Mouse (Mus musculus): ENCODE measurements at regions not wholly inside any gene's neighbourhood (a gene's known extent, or its start where the extent isn't known, plus 50 kb on each side); places are given as distances from the start of the nearest gene placed in this dataset.

DNA sequence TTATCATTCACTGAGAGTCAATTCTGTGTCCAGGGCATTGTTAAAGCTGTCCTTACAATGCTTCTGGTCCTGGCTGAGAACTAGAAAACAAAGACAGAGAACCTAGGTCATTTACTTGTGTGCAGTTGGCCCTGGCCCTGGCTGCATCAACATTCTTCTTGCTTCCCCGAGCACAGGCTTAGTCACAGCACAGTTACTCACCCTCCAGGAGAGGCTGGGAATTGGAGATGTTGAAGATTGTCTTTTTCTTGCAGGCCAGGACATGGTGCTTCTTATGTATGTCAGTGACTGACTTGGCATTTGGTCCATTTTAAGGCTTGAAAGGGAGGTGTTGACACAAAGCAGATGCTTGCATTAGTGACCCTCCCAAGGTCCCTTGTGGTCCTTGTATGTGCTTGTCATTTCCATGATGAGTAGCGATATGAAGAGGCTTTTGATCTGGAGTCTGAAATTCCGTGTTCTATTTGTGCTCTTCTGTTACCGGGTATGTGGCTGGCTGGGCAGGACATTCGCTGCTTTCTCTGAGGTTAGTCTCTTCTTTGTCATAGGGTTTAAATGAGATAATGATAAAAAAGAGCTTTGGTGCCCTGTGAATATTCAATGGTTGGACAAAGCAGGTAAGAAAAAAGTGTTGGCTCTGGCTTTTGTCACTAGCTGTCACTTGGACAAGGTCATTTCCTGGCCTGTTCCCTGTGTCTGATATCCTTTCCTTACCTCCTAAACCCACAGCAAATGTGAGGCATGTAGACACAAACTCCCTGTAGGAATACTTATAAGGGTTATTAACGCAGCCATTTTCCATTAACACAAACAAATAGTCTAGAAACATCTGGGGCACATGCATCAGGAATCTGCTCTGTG, 285.0 kb upstream of the Gm21798 start:
- H3K9ac ChIP-seq (ENCODE audit: low read depth, poor library complexity, severe bottlenecking), result no peak overlapping the region
- H3K9me3 ChIP-seq (replicated peaks; ENCODE audit: control insufficient read depth, insufficient read depth, low read length, poor library complexity, severe bottlenecking), result no peaks in the 10 kb centered on the region
- no peak overlapping the region for H3K4me3 ChIP-seq (ENCODE audit: low read depth, low read length)
- no peak overlapping the region for H3K27ac ChIP-seq (ENCODE audit: insufficient read depth, low read length)
- TF ChIP-seq EP300 (IDR thresholded peaks at IDR 0.05; ENCODE audit: insufficient read depth, low read depth, low read length), result no peak
- TF ChIP-seq CTCF (IDR thresholded peaks at IDR 0.05; ENCODE audit: low read depth, low read length), result no peak
- TF ChIP-seq POLR2A (IDR thresholded peaks at IDR 0.05; ENCODE audit: insufficient read depth, low read length), result no peak
- H3K36me3 ChIP-seq (ENCODE audit: control insufficient read depth, insufficient read depth, low read length, poor library complexity, severe bottlenecking), result no peaks in the 10 kb centered on the region
- no peaks in the 10 kb centered on the region for H3K27me3 ChIP-seq (ENCODE audit: control insufficient read depth, insufficient read depth, low read length, poor library complexity, severe bottlenecking)
- H3K4me1 ChIP-seq (ENCODE audit: control insufficient read depth, insufficient read depth, low read length), result no peaks in the 10 kb centered on the region

GRCm38 (mm10) chr15:64533169-64533795, 284.2 kb upstream of the Gm21798 start:
- Histone ChIP-seq H3K4me1 (ENCODE audit: control insufficient read depth, insufficient read depth, low read length) (no peaks in the 10 kb centered on the region), H3K4me3 (ENCODE audit: low read depth, low read length) (no peak overlapping the region), H3K36me3 (ENCODE audit: control insufficient read depth, insufficient read depth, low read length, poor library complexity, severe bottlenecking) (no peaks in the 10 kb centered on the region), H3K27ac (ENCODE audit: insufficient read depth, low read length) (no peak overlapping the region), H3K27me3 (ENCODE audit: control insufficient read depth, insufficient read depth, low read length, poor library complexity, severe bottlenecking) (no peaks in the 10 kb centered on the region), H3K9me3 (replicated peaks; ENCODE audit: control insufficient read depth, insufficient read depth, low read length, poor library complexity, severe bottlenecking) (no peaks in the 10 kb centered on the region), H3K9ac (ENCODE audit: low read depth, poor library complexity, severe bottlenecking) (no peak overlapping the region)
- TF ChIP-seq EP300 (IDR thresholded peaks at IDR 0.05; ENCODE audit: insufficient read depth, low read depth, low read length), result no peak
- no peak for TF ChIP-seq POLR2A (IDR thresholded peaks at IDR 0.05; ENCODE audit: insufficient read depth, low read length)
- TF ChIP-seq CTCF (IDR thresholded peaks at IDR 0.05; ENCODE audit: low read depth, low read length), result no peak

DNA sequence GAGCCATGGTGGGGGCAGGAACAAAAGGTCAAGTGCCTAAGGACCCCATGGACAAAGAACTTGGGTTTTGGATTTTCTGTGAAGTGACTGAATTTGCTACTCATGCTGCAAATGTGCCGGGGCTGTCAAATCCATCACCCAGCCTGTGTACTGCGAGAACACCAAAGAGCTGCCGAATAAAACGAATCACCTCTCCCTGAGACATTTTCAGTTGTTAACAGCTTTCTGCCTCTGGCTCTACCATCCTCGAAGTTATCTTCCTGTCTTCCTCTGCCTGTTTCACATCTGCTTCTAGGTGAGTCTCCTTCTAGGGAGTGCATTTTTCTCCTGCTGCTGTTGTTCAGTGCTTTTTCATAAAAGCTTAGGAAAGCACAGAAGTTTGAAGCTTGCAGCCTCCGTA, 283.3 kb upstream of the Gm21798 start:
- Histone ChIP-seq H3K27ac (ENCODE audit: insufficient read depth, low read length) (no peak overlapping the region), H3K4me3 (ENCODE audit: low read depth, low read length) (no peak overlapping the region), H3K36me3 (ENCODE audit: control insufficient read depth, insufficient read depth, low read length, poor library complexity, severe bottlenecking) (no peaks in the 10 kb centered on the region), H3K9ac (ENCODE audit: low read depth, poor library complexity, severe bottlenecking) (no peak overlapping the region), H3K9me3 (replicated peaks; ENCODE audit: control insufficient read depth, insufficient read depth, low read length, poor library complexity, severe bottlenecking) (no peaks in the 10 kb centered on the region), H3K27me3 (ENCODE audit: control insufficient read depth, insufficient read depth, low read length, poor library complexity, severe bottlenecking) (no peaks in the 10 kb centered on the region), H3K4me1 (ENCODE audit: control insufficient read depth, insufficient read depth, low read length) (no peaks in the 10 kb centered on the region)
- TF ChIP-seq POLR2A (IDR thresholded peaks at IDR 0.05; ENCODE audit: insufficient read depth, low read length), result no peak
- no peak for TF ChIP-seq CTCF (IDR thresholded peaks at IDR 0.05; ENCODE audit: low read depth, low read length)
- TF ChIP-seq EP300 (IDR thresholded peaks at IDR 0.05; ENCODE audit: insufficient read depth, low read depth, low read length), result no peak

DNA sequence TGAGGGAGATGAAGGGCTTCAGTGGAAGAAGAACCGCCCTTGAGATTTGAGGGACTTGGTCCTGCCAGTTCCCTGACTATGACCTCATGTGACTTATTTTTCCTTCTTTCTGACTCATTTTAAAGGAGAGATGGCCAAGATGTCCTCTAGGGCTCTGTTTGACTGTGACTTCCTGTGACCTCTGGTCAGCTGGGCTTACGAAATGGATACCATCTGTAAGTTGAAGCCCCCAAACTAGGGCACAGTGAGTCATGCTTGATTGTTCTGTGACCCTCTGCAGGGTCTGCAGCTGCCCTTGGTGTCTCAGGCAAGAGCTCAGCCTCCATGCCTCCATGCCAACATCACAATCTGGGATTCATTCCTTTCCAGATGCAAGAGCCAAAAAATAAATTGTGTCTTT, 282.3 kb upstream of the Gm21798 start:
- Histone ChIP-seq H3K4me3 (ENCODE audit: low read depth, low read length) (no peak overlapping the region), H3K27ac (ENCODE audit: insufficient read depth, low read length) (no peak overlapping the region), H3K36me3 (ENCODE audit: control insufficient read depth, insufficient read depth, low read length, poor library complexity, severe bottlenecking) (no peaks in the 10 kb centered on the region), H3K4me1 (ENCODE audit: control insufficient read depth, insufficient read depth, low read length) (no peaks in the 10 kb centered on the region), H3K9me3 (replicated peaks; ENCODE audit: control insufficient read depth, insufficient read depth, low read length, poor library complexity, severe bottlenecking) (no peaks in the 10 kb centered on the region), H3K27me3 (ENCODE audit: control insufficient read depth, insufficient read depth, low read length, poor library complexity, severe bottlenecking) (no peaks in the 10 kb centered on the region), H3K9ac (ENCODE audit: low read depth, poor library complexity, severe bottlenecking) (no peak overlapping the region)
- TF ChIP-seq POLR2A (IDR thresholded peaks at IDR 0.05; ENCODE audit: insufficient read depth, low read length) (no peak), EP300 (IDR thresholded peaks at IDR 0.05; ENCODE audit: insufficient read depth, low read depth, low read length) (no peak), CTCF (IDR thresholded peaks at IDR 0.05; ENCODE audit: low read depth, low read length) (no peak)

DNA sequence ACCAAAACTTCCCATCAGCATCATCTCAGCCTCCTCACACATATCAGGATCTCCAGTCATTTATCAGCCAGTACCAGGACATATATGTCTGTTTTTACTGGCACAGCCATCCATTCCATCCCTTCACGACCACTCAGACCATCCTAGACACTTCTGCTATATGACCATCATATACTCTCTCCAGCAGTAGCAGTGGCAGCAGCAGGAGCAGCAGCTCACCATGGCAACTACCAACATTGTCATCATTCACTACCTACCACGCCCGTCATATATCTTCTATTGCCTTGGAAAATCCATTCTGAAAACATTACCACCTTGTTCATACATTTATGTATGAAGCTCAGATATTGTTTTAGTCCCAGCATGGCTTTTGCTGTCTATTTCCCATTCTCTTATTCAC, 276.1 kb upstream of the Gm21798 start:
- no peaks in the 10 kb centered on the region for H3K27me3 ChIP-seq (ENCODE audit: control insufficient read depth, insufficient read depth, low read length, poor library complexity, severe bottlenecking)
- no peaks in the 10 kb centered on the region for H3K9me3 ChIP-seq (replicated peaks; ENCODE audit: control insufficient read depth, insufficient read depth, low read length, poor library complexity, severe bottlenecking)
- no peaks in the 10 kb centered on the region for H3K36me3 ChIP-seq (ENCODE audit: control insufficient read depth, insufficient read depth, low read length, poor library complexity, severe bottlenecking)
- TF ChIP-seq POLR2A (IDR thresholded peaks at IDR 0.05; ENCODE audit: insufficient read depth, low read length) (no peak), EP300 (IDR thresholded peaks at IDR 0.05; ENCODE audit: insufficient read depth, low read depth, low read length) (no peak), CTCF (IDR thresholded peaks at IDR 0.05; ENCODE audit: low read depth, low read length) (no peak)
- H3K4me1 ChIP-seq (ENCODE audit: control insufficient read depth, insufficient read depth, low read length), result no peaks in the 10 kb centered on the region
- H3K27ac ChIP-seq (ENCODE audit: insufficient read depth, low read length), result no peak overlapping the region
- no peak overlapping the region for H3K9ac ChIP-seq (ENCODE audit: low read depth, poor library complexity, severe bottlenecking)
- H3K4me3 ChIP-seq (ENCODE audit: low read depth, low read length), result no peak overlapping the region

Measured in ES-Bruce4 (cell line).